Mouse (Mus musculus) hindbrain, embryonic 10.5 days (tissue): ENCODE results near the gene Sema5a. TPM values are rescaled to one million over a fixed set of nuclear protein-coding genes. Genes with fewer than 3 reads are reported as not detected.
"Not testable (repeated sequence)": the region's sequence is repeated elsewhere in the genome, so short reads cannot be mapped to it uniquely, and the experiment has no call there.

ENCODE experiments used
- DNase-seq: peaks from one replicate; pipeline ENCODE4 v3.0.0-alpha.2; 2017; ENCODE audit warnings: low spot score
- H3K27ac ChIP-seq: fragments of 300-500 bp; sonication (generic); 2 replicates; pipeline ENCODE4 v1.5.1; 2016; ENCODE audit warnings: mild to moderate bottlenecking, moderate library complexity
- H3K27me3 ChIP-seq: fragments of 300-500 bp; sonication (generic); 2 replicates; pipeline ENCODE4 v1.6.1; 2016; ENCODE audit warnings: mild to moderate bottlenecking; ENCODE audit not compliant: poor library complexity, insufficient read depth, severe bottlenecking
- H3K36me3 ChIP-seq: fragments of 300-500 bp; sonication (generic); 2 replicates; pipeline ENCODE4 v1.6.1; 2016; ENCODE audit warnings: mild to moderate bottlenecking, moderate library complexity
- H3K4me1 ChIP-seq: fragments of 300-500 bp; sonication (generic); replicated peaks from 2 replicates; pipeline ENCODE4 v1.6.1; 2016; ENCODE audit warnings: mild to moderate bottlenecking
- H3K4me3 ChIP-seq: fragments of 300-500 bp; sonication (generic); 2 replicates; pipeline ENCODE4 v1.5.1; 2016; ENCODE audit warnings: mild to moderate bottlenecking, moderate library complexity
- H3K9me3 ChIP-seq: fragments of 300-500 bp; sonication (generic); 2 replicates; pipeline ENCODE4 v1.6.1; 2016; ENCODE audit warnings: mild to moderate bottlenecking, moderate library complexity
- WGBS: fragments of 180-500 bp; shearing (Covaris S2); methylation state at CpG from one replicate; pipeline ENCODE4 v1.1.7; 2016; 5-methylcytosine and 5-hydroxymethylcytosine counted together
- polyA plus RNA-seq: library from polyadenylated mRNA; unstranded; fragments of >200 nt; fragmentation: Nextera tagmentation; extraction: Ambion mirVana; gene quantifications from 2 replicates; pipeline ENCODE4 v1.2.1, GENCODE M21; 2016

The Sema5a gene
- 4.6 and 5.0 TPM in 2 replicates for polyA plus RNA-seq

DNA sequence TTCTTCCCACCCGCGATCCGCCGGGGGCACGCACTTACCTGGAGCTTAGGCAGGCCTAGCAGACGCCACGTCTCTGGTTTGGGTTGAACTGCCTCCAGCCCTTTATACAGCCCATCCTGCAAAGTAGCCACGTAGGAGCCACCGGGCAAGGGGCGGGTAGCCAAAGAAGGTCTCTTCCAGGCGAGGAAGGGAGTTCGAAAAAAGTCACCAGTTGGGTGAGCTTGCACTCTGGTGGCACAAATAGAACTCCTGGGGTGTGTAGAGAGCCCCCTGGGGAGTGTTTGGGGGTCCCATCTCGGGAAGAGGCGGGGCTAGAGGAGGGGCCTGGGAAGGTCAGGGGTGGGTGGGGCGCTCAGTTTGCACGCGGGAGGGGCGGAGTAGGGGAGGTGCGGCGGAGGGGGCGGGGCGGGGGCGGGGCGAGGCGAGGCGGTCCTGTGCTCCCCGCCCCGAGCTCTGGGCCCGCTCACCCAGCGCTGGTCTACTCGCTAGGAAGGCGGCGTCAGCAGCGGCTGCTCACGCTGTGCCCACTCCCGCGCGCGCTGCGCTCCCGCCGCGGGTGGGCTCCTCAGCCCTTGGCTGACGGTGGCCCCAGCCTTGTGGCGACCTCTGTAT is at the start of gene Sema5a:
Gene Sema5a (plus strand): TSS at position 467 of the 612 bp plus-strand sequence.
- Histone ChIP-seq H3K4me1 (peaks cover 40% of the 10 kb centered on the region), H3K36me3 (no peaks in the 10 kb centered on the region), H3K27ac (peak within 1 kb of the TSS; percentile 73), H3K4me3 (peak within 1 kb of the TSS; percentile 70), H3K27me3 (no peaks in the 10 kb centered on the region), H3K9me3 (no peaks in the 10 kb centered on the region)
- WGBS = under 1% methylated on average over 45 of the region's 45 CpGs
- peak; percentile 80 for DNase-seq

- WGBS = 70% methylated on average over 9 of the region's 9 CpGs
- no peak overlapping the region for H3K27ac ChIP-seq
- no peak for DNase-seq
Observed at GRCm38 (mm10) chr15:32198076-32198475, 46.5 kb upstream of the Sema5a start.

GRCm38 (mm10) chr15:32198561-32198960 is 46.0 kb upstream of the Sema5a start:
- no peaks in the 10 kb centered on the region for H3K9me3 ChIP-seq
- H3K27ac ChIP-seq = no peak overlapping the region; the same call in 1 of the 2 replicates
- H3K4me3 ChIP-seq = no peak overlapping the region
- H3K4me1 ChIP-seq = 0 out of 2 replicates have a peak, but pooled peaks cover 6% of the 10 kb centered on the region
- no peak for DNase-seq
- 75% methylated on average over 5 of the region's 5 CpGs for WGBS
- no peaks in the 10 kb centered on the region for H3K27me3 ChIP-seq
- no peaks in the 10 kb centered on the region for H3K36me3 ChIP-seq

More at GRCm38 (mm10) chr15:32198076-32198475, 46.5 kb upstream of the Sema5a start:
- no peaks in the 10 kb centered on the region for H3K9me3 ChIP-seq
- H3K4me3 ChIP-seq = no peak overlapping the region
- H3K4me1 ChIP-seq = 0 out of 2 replicates have a peak, but pooled peaks cover 6% of the 10 kb centered on the region
- H3K36me3 ChIP-seq = no peaks in the 10 kb centered on the region
- H3K27me3 ChIP-seq = no peaks in the 10 kb centered on the region

GRCm38 (mm10) chr15:32203242-32203641 is 41.4 kb upstream of the Sema5a start:
- 87% methylated on average over 5 of the region's 5 CpGs for WGBS
- no peak for DNase-seq
- Histone ChIP-seq H3K4me1 (0 out of 2 replicates have a peak, but pooled peaks cover 6% of the 10 kb centered on the region), H3K4me3 (no peak overlapping the region), H3K36me3 (no peaks in the 10 kb centered on the region), H3K27me3 (no peaks in the 10 kb centered on the region), H3K27ac (no peak overlapping the region), H3K9me3 (no peaks in the 10 kb centered on the region)

- no peaks in the 10 kb centered on the region for H3K27me3 ChIP-seq
- no peaks in the 10 kb centered on the region for H3K36me3 ChIP-seq
- no peak overlapping the region for H3K27ac ChIP-seq
- H3K4me3 ChIP-seq = no peak overlapping the region
- H3K4me1 ChIP-seq = no peaks in the 10 kb centered on the region
- no peaks in the 10 kb centered on the region for H3K9me3 ChIP-seq
- WGBS = 91% methylated on average over 10 of the region's 10 CpGs
- no peak for DNase-seq
Observed at GRCm38 (mm10) chr15:32204908-32205307, 39.7 kb upstream of the Sema5a start.

GRCm38 (mm10) chr15:32214687-32215086 is 29.9 kb upstream of the Sema5a start:
- not testable (repeated sequence) for H3K9me3 ChIP-seq, H3K4me3 ChIP-seq, H3K36me3 ChIP-seq, H3K27me3 ChIP-seq, H3K4me1 ChIP-seq, DNase-seq, H3K27ac ChIP-seq
- 94% methylated on average over 10 of the region's 10 CpGs for WGBS

GRCm38 (mm10) chr15:32223028-32223427 is 21.6 kb upstream of the Sema5a start:
- no peak for DNase-seq
- Histone ChIP-seq H3K27ac (no peak overlapping the region), H3K4me3 (no peak overlapping the region), H3K27me3 (no peaks in the 10 kb centered on the region), H3K36me3 (no peaks in the 10 kb centered on the region), H3K4me1 (no peaks in the 10 kb centered on the region), H3K9me3 (no peaks in the 10 kb centered on the region)
- 89% methylated on average over 7 of the region's 7 CpGs for WGBS

GRCm38 (mm10) chr15:32225394-32225793 is 19.2 kb upstream of the Sema5a start:
- Histone ChIP-seq H3K27ac (no peak overlapping the region), H3K4me3 (no peak overlapping the region), H3K9me3 (no peaks in the 10 kb centered on the region), H3K4me1 (no peaks in the 10 kb centered on the region), H3K36me3 (no peaks in the 10 kb centered on the region), H3K27me3 (no peaks in the 10 kb centered on the region)
- 91% methylated on average over 3 of the region's 3 CpGs for WGBS
- no peak for DNase-seq

DNA sequence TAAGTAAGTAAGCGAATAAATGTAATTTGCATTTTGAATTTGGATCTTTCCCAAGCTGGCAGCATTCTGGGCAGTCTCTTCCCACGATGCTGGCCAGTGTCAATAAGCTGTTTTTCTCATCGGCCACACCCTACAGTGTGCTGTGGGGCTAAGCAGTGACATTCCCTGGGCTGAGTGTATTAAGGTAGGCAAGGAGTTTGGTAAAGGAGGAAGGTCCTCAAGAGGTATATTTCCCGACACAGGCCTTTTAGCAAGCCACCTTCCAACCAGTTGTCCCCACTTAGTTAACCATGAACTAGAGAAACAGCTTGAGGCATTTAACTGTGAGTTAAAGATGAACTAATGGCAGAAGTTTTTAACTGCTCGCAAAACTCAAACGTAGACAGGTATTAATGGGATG is 18.2 kb upstream of the Sema5a start:
- H3K27ac ChIP-seq = no peak overlapping the region
- no peak for DNase-seq
- WGBS = 87% methylated on average over 6 of the region's 6 CpGs
- no peaks in the 10 kb centered on the region for H3K36me3 ChIP-seq
- no peak overlapping the region for H3K4me3 ChIP-seq
- H3K4me1 ChIP-seq = no peaks in the 10 kb centered on the region
- H3K9me3 ChIP-seq = no peaks in the 10 kb centered on the region
- no peaks in the 10 kb centered on the region for H3K27me3 ChIP-seq

- Histone ChIP-seq H3K36me3 (no peaks in the 10 kb centered on the region), H3K4me3 (no peak overlapping the region), H3K27ac (no peak overlapping the region), H3K4me1 (no peaks in the 10 kb centered on the region), H3K9me3 (no peaks in the 10 kb centered on the region), H3K27me3 (no peaks in the 10 kb centered on the region)
- no peak for DNase-seq
- WGBS = 92% methylated on average over 7 of the region's 7 CpGs
Observed at GRCm38 (mm10) chr15:32226888-32227395, 17.7 kb upstream of the Sema5a start.

- H3K4me1 ChIP-seq = 0 out of 2 replicates have a peak, but pooled peaks cover 3% of the 10 kb centered on the region
- H3K9me3 ChIP-seq = no peaks in the 10 kb centered on the region
- H3K4me3 ChIP-seq = no peak overlapping the region
- 90% methylated on average over 2 of the region's 2 CpGs for WGBS
- H3K27ac ChIP-seq = no peak overlapping the region
- no peaks in the 10 kb centered on the region for H3K36me3 ChIP-seq
- H3K27me3 ChIP-seq = no peaks in the 10 kb centered on the region
- no peak for DNase-seq
Observed at GRCm38 (mm10) chr15:32230066-32230465, 14.5 kb upstream of the Sema5a start.

GRCm38 (mm10) chr15:32232189-32232588 is 12.4 kb upstream of the Sema5a start:
- no peaks in the 10 kb centered on the region for H3K27me3 ChIP-seq
- no peak for DNase-seq
- 87% methylated on average over 3 of the region's 3 CpGs for WGBS
- H3K36me3 ChIP-seq = no peaks in the 10 kb centered on the region
- H3K27ac ChIP-seq = no peak overlapping the region
- 0 out of 2 replicates have a peak, but pooled peaks cover 3% of the 10 kb centered on the region for H3K4me1 ChIP-seq
- no peaks in the 10 kb centered on the region for H3K9me3 ChIP-seq
- H3K4me3 ChIP-seq = no peak overlapping the region

DNA sequence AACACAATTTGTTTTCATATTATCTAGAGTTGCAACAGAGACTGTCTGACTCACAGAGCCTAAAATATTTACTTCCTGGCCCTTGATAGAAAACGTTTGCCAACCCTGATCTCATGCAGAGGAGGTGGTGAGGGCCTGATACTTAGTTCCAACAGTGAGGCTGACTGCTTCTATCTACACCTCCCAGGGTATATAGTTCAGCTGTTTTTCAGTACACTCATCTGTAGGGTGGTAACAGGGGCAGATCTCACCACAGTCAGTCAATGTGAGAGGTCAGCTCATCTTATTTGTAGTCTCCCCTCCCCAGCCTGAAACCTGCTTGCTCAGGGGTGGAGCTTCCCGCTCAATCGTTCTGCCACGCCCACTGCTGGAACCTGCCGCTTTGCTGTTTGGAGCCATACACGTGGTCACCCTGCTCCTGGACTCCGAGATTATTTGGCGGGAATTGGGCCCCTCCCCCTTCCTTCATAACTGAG is 11.9 kb upstream of the Sema5a start:
- not testable (repeated sequence) for H3K4me3 ChIP-seq, H3K27ac ChIP-seq, H3K4me1 ChIP-seq, DNase-seq, H3K27me3 ChIP-seq, H3K36me3 ChIP-seq, H3K9me3 ChIP-seq
- 12% methylated on average over 8 of the region's 8 CpGs for WGBS
